Mouse (Mus musculus) G1E (cell line): ENCODE measurements around the gene Hmgcr. TPM values are rescaled to one million over a fixed set of nuclear protein-coding genes. Genes with fewer than 3 reads are reported as not detected.

Experiments
- ATAC-seq: 2 replicates; pipeline ENCODE4 v1.8.0; 2016; ENCODE audit warnings: mild to moderate bottlenecking; ENCODE audit not compliant: insufficient number of reproducible peaks, poor library complexity, low FRiP score, severe bottlenecking; ENCODE audit errors: extremely low read depth
- DNase-seq: peaks from one replicate; pipeline ENCODE4 v3.0.0; 2012; ENCODE audit warnings: low spot score
- H3K27me3 ChIP-seq: 2 replicates; pipeline ENCODE4 v1.6.1; 2012; ENCODE audit warnings: mild to moderate bottlenecking, low read length, inconsistent platforms; ENCODE audit not compliant: insufficient read depth
- H3K36me3 ChIP-seq: replicated peaks from 2 replicates; pipeline ENCODE3; 2012; ENCODE audit warnings: mild to moderate bottlenecking, inconsistent platforms
- H3K4me1 ChIP-seq: 2 replicates; pipeline ENCODE4 v1.6.1; 2012; ENCODE audit warnings: low read depth, low read length, inconsistent platforms, mixed read lengths; ENCODE audit not compliant: insufficient read depth
- H3K4me3 ChIP-seq: 2 replicates; pipeline ENCODE4 v1.5.1; 2012; ENCODE audit warnings: low read depth, mild to moderate bottlenecking, inconsistent platforms, low read length, moderate library complexity, mixed read lengths
- H3K9me3 ChIP-seq: replicated peaks from 2 replicates; pipeline ENCODE4 v1.6.1; 2012; ENCODE audit warnings: inconsistent platforms
- CTCF ChIP-seq: IDR thresholded peaks from 2 replicates; pipeline ENCODE4 v1.5.1; 2012; ENCODE audit warnings: low read depth, low read length, inconsistent platforms, mixed read lengths
- GATA1 ChIP-seq: IDR thresholded peaks from 2 replicates; pipeline ENCODE4 v1.6.1; 2012; ENCODE audit warnings: borderline replicate concordance, low read length, inconsistent platforms, mixed read lengths
- GATA2 ChIP-seq: IDR thresholded peaks from 2 replicates; pipeline ENCODE4 v1.6.1; 2012; ENCODE audit warnings: low read depth, low read length, inconsistent platforms, borderline replicate concordance
- POLR2AphosphoS5 ChIP-seq: IDR thresholded peaks from 2 replicates; pipeline ENCODE4 v1.6.1; 2012; ENCODE audit warnings: low read depth, low read length, inconsistent platforms; ENCODE audit not compliant: insufficient replicate concordance
- TAL1 ChIP-seq: conservative IDR thresholded peaks from 2 replicates; pipeline ENCODE4 v1.6.1; 2012; ENCODE audit warnings: low read depth, low read length, inconsistent platforms, mixed read lengths
- polyA plus RNA-seq: library from polyadenylated mRNA; stranded (reverse); fragments of >175 nt; gene quantifications from 2 replicates; pipeline ENCODE4 v1.2.3, GENCODE M21; 2012
- total RNA-seq, 2 experiments: library from RNA; stranded (forward) in 1 of 2; stranded (reverse) in 1 of 2; fragments of 200-1000 nt in 1 of 2; fragments of >200 nt in 1 of 2; fragmentation: Nextera tagmentation in 1 of 2; gene quantifications; 2 replicates each; pipeline ENCODE4 v1.2.3; 2014 to 2017

Hmgcr gene
- total and polyA plus RNA-seq, 3 experiments: 18.5 to 329 (median 206) TPM

DNA sequence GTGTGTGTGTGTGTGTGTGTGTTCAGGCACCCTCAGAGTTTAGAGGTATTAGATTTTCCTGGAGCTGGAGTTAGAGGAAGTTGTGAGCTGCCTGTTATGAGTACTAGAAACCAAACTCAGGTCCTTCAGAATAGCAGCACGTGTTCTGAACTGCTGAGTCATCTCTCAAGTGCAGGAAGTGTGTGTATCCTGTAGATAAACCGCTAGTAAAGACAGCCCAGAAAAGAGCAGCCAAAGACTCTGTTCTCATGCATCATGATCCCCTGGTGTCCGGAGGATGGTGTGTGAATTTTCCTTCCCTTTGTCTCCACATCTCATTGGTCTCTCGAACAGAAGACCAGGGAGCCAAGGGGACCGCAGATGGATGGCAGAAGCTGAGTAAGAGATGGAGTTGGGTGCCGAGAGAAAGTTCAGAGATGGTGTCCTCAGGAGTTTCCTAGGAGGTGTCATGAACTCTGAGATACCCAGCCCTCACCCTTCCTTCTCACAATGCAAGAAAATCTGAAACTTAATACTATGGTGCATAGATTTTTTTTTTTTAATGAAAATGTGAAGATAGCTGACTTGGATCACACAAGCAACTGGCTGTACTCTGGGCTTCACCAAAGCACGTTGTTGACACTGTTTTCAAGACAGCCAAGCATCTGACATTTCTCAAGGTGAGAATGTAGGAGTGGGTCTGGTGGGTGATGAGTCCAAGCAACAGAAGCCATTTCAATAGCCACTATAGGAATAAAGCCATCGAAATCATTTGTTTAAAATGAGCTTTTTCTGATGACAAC is 27.3 kb upstream of the Hmgcr start:
- peak; percentile 67 for TF ChIP-seq TAL1
- no peak for TF ChIP-seq POLR2AphosphoS5
- no peak for TF ChIP-seq GATA2
- peaks cover 41% of the 10 kb centered on the region for H3K4me1 ChIP-seq
- no peaks in the 10 kb centered on the region for H3K27me3 ChIP-seq
- H3K9me3 ChIP-seq: no peaks in the 10 kb centered on the region
- peaks cover 4% of the 10 kb centered on the region for H3K36me3 ChIP-seq
- DNase-seq (peak; percentile 72), ATAC-seq (peak; percentile 97)
- H3K4me3 ChIP-seq: peak overlapping the region; percentile 50; the same call in 1 of the 2 replicates

DNA sequence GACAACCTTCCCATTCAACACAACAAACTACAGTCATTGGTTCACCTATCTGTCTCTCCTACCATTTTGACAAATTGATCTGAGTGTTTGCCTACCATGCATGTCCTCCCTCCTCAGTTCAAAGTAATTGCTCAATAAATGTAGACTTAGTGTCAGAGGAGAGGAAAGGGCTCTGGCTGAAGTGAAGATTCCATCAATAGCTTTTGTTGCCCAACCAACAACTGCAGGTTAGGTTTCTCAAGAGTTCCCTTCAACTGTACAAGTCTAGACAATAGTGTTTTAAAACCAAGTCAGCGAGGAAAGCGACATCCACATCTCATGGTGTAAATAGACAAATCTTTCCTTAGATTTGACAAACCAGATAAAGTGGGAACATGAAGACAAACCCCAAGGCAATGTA is 24.7 kb upstream of the Hmgcr start:
- TF ChIP-seq CTCF: no peak
- TF ChIP-seq POLR2AphosphoS5: no peak
- Histone ChIP-seq H3K9me3 (no peaks in the 10 kb centered on the region), H3K36me3 (no peaks in the 10 kb centered on the region), H3K4me3 (no peak overlapping the region), H3K4me1 (peaks cover 32% of the 10 kb centered on the region), H3K27me3 (no peaks in the 10 kb centered on the region)
- ATAC-seq (no peak), DNase-seq (no peak)

DNA sequence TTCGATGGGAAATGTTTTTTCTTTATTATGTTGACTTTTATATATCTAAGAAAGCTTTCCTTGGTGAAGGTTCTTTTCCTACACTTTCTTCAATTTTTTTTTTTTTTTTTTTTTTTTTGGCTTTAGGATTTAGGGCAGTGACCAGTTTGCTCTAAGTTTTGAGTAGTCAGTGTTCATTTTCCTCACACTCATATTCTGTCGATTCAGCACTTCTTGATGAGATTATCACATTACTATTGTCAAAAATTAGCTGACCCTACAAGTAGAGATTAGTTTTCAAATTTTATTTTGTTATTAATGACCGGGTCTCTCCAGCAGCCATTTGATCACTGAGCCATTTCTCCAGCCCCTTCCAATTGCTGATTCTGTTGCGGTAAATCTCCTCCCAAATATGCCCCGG is 19.2 kb upstream of the Hmgcr start:
- TF ChIP-seq CTCF (no peak), TAL1 (no peak), POLR2AphosphoS5 (no peak), GATA2 (no peak), GATA1 (no peak)
- no peak overlapping the region for H3K4me3 ChIP-seq

DNA sequence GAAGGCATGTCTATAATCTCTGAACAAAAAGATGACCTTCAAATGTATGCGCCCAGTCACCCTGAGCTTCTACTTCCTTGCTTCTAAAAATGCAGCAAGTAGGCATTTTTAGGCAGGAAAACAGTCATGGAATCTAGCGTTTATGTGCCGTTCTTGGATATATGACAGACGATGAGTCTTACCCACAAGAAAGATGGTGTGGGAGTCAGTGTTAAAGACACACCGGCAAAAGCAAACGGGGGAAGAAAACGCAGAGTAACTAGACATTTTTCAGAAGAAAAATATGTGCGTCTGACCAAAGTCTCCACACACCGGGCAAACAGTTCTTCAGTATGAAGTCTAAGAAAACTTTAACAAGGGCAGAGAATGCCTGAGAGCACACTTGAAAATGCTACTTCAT is 16.5 kb upstream of the Hmgcr start:
- no peaks in the 10 kb centered on the region for H3K36me3 ChIP-seq
- no peaks in the 10 kb centered on the region for H3K27me3 ChIP-seq
- TF ChIP-seq GATA2: no peak
- TF ChIP-seq CTCF: no peak
- TF ChIP-seq TAL1: no peak
- TF ChIP-seq GATA1: no peak
- no peak for TF ChIP-seq POLR2AphosphoS5
- no peaks in the 10 kb centered on the region for H3K9me3 ChIP-seq
- no peak for DNase-seq
- no peak overlapping the region for H3K4me3 ChIP-seq
- ATAC-seq: no peak
- 0 out of 2 replicates have a peak, but pooled peaks cover 4% of the 10 kb centered on the region for H3K4me1 ChIP-seq

More for the DNA sequence above, 19.2 kb upstream of the Hmgcr start:
- no peak for ATAC-seq
- no peaks in the 10 kb centered on the region for H3K36me3 ChIP-seq
- H3K27me3 ChIP-seq: no peaks in the 10 kb centered on the region
- DNase-seq: no peak
- H3K9me3 ChIP-seq: no peaks in the 10 kb centered on the region
- H3K4me1 ChIP-seq: 0 out of 2 replicates have a peak, but pooled peaks cover 4% of the 10 kb centered on the region

DNA sequence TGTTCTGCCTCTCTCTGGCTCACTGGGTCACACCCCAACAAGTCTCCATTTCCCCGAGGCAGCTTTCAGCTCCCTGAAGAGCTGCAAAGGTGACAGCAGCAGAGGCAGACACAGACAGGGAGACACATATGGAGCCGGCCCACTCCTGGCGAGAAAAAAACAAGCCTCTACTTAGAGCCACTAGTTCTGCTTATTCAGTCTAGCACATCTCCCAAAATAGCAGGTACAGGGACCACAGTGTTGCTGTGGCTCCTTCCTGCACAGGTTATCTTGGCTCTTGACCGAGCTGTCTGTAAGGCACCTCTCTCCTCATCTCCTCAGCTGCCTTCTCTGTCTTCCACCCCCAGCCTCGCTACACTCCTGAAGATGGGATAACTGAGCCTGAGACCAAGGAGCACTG is 14.0 kb upstream of the Hmgcr start:
- ATAC-seq: no peak
- TF ChIP-seq POLR2AphosphoS5 (no peak), GATA1 (no peak), TAL1 (no peak), CTCF (no peak), GATA2 (no peak)
- no peaks in the 10 kb centered on the region for H3K9me3 ChIP-seq
- H3K36me3 ChIP-seq: no peaks in the 10 kb centered on the region
- no peak for DNase-seq
- peaks cover 4% of the 10 kb centered on the region; the same call in 1 of the 2 replicates for H3K4me1 ChIP-seq
- H3K4me3 ChIP-seq: no peak overlapping the region
- H3K27me3 ChIP-seq: no peaks in the 10 kb centered on the region

DNA sequence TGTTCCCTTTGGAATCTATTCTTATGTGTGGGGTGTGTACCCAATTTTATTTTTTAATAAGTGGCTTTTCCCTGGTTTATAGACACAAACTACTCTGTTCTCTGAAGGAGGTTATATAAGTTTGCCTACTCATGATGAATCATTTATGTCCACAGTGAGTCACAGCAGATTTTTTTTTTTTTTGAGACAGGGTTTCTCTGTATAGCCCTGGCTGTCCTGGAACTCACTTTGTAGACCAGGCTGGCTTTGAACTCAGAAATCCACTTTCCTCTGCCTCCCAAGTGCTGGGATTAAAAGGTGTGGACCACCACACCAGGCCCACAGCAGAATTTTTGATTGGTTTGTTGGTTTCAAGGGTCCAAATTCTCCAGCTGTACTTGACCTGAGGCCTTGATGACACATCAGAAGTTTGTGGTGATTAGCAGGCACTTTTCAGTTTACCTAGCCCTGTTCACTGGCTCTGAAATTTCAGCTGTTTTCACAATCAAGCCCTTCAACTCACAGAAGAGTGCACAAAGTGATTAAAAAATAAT is 10.4 kb upstream of the Hmgcr start:
- H3K4me1 ChIP-seq: peaks cover 4% of the 10 kb centered on the region; the same call in 1 of the 2 replicates
- H3K9me3 ChIP-seq: no peaks in the 10 kb centered on the region
- H3K4me3 ChIP-seq: no peak overlapping the region
- no peak for TF ChIP-seq CTCF
- TF ChIP-seq GATA2: no peak
- no peak for TF ChIP-seq POLR2AphosphoS5
- TF ChIP-seq TAL1: no peak
- no peak for TF ChIP-seq GATA1
- ATAC-seq (no peak), DNase-seq (no peak)
- no peaks in the 10 kb centered on the region for H3K36me3 ChIP-seq
- H3K27me3 ChIP-seq: no peaks in the 10 kb centered on the region
